Mouse (Mus musculus) C2C12 (cell line): ENCODE measurements around the gene Cntnap2.

Source experiments
- CEBPB ChIP-seq: IDR thresholded peaks from one replicate; pipeline ENCODE4 v1.6.1; 2011; ENCODE audit warnings: low read depth, mild to moderate bottlenecking, control low read depth, moderate library complexity
- CTCF ChIP-seq: IDR thresholded peaks from one replicate; pipeline ENCODE4 v1.5.1; 2011; ENCODE audit not compliant: control insufficient read depth, insufficient read depth, insufficient read length
- MAX ChIP-seq: IDR thresholded peaks from one replicate; pipeline ENCODE4 v1.6.1; 2011; ENCODE audit warnings: mild to moderate bottlenecking, control low read depth
- MYOD1 ChIP-seq: IDR thresholded peaks from one replicate; pipeline ENCODE4 v1.6.1; 2011; ENCODE audit warnings: low read depth; ENCODE audit not compliant: control insufficient read depth, insufficient read length
- MYOG ChIP-seq: IDR thresholded peaks from one replicate; pipeline ENCODE4 v1.6.1; 2011; ENCODE audit not compliant: control insufficient read depth, insufficient read length; ENCODE audit errors: extremely low read depth
- USF1 ChIP-seq: IDR thresholded peaks from one replicate; pipeline ENCODE4 v1.6.1; 2011; ENCODE audit warnings: low read depth, mild to moderate bottlenecking, control low read depth, moderate library complexity

DNA sequence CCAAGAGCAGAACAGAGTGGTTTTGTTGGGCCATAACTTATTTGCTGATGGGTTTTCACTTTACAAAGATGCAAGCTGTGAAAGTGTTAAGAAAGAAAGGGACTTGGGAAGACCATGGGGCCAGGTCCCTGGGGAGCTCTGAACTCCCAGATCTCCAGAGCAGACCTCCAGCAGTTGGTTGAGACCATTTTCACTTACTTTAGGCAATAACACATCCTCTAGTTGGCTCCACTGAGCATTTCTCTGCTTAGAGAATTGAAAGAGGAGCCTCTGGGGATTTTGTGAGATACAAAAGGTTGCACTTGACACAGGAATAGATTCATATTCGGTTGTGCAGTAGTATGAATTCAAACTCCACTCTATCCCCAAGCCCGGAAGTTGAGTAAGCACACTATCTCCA, 2196.1 kb downstream of the Cntnap2 start:
- TF ChIP-seq CTCF (no peak), MYOG (no peak), MYOD1 (no peak), CEBPB (no peak), MAX (no peak), USF1 (no peak)
